Mouse (Mus musculus) forebrain, postnatal 0 days (tissue): ENCODE measurements at regions not wholly inside any gene's neighbourhood (a gene's known extent, or its start where the extent isn't known, plus 50 kb on each side); places are given as distances from the start of the nearest gene placed in this dataset.

Experiments
- ATAC-seq: fragments of 200-750 bp; cut with Nextera tagmentation; 2 replicates; pipeline ENCODE4 v1.8.0; 2017; ENCODE audit warnings: mild to moderate bottlenecking, moderate library complexity
- DNase-seq: peaks from one replicate; pipeline ENCODE4 v3.0.0-alpha.2; 2015
- H3K27ac ChIP-seq: fragments of 300-500 bp; sonication (generic); 2 replicates; pipeline ENCODE4 v1.5.1; 2014; ENCODE audit warnings: low read depth, mild to moderate bottlenecking, antibody characterized with exemption, low read length, moderate library complexity, mixed read lengths
- H3K27me3 ChIP-seq: fragments of 300-500 bp; sonication (generic); 2 replicates; pipeline ENCODE4 v1.6.1; 2014; ENCODE audit warnings: mild to moderate bottlenecking, low read length, mixed read lengths; ENCODE audit not compliant: insufficient read depth
- H3K36me3 ChIP-seq: fragments of 300-500 bp; sonication (generic); 2 replicates; pipeline ENCODE4 v1.6.1; 2014; ENCODE audit warnings: mild to moderate bottlenecking, moderate library complexity; ENCODE audit not compliant: insufficient read depth
- H3K4me1 ChIP-seq: fragments of 300-500 bp; sonication (generic); 2 replicates; pipeline ENCODE4 v1.6.1; 2014; ENCODE audit warnings: antibody characterized with exemption; ENCODE audit not compliant: insufficient read depth
- H3K4me2 ChIP-seq: fragments of 300-500 bp; sonication (generic); 2 replicates; pipeline ENCODE4 v1.6.1; 2014; ENCODE audit warnings: low read depth, mild to moderate bottlenecking, moderate library complexity
- H3K4me3 ChIP-seq: fragments of 300-500 bp; sonication (generic); 2 replicates; pipeline ENCODE4 v1.5.1; 2014; ENCODE audit warnings: low read depth, low read length, mixed read lengths
- H3K9ac ChIP-seq: fragments of 300-500 bp; sonication (generic); 2 replicates; pipeline ENCODE4 v1.6.1; 2014; ENCODE audit warnings: mild to moderate bottlenecking
- H3K9me3 ChIP-seq: fragments of 300-500 bp; sonication (generic); 2 replicates; pipeline ENCODE4 v1.6.1; 2016; ENCODE audit warnings: low read length
- CTCF ChIP-seq: sonication (generic); IDR thresholded peaks from 2 replicates; pipeline ENCODE4 v1.5.1; 2016; ENCODE audit warnings: antibody characterized with exemption, control low read depth, low read depth
- WGBS: fragments of 180-500 bp; shearing (Covaris S2); extraction: QIAGEN DNeasy Blood & Tissue Kit; methylation state at CpG from one replicate; pipeline ENCODE4 v1.1.7; 2014; 5-methylcytosine and 5-hydroxymethylcytosine counted together

DNA sequence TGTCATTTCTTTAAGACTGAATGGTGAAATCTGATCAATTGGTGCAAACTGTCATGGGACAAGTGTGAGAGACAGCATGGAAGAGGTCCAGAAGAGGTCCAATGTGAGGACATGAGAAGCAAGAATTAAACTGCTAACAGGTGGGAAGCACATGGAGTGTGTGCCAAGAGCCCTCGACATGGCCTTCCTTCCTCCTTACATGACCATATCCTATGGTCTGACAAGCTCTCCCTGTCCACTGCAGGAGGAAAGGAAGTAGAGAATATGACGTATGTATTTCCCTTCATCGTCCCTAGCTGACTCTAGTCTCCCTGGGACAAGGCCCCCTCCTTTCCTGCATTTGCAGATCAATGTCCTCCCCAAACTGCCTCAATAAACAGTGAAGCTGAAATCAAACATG lies 152.1 kb downstream of the Dad1 start:
- Histone ChIP-seq H3K9ac (no peak overlapping the region), H3K36me3 (no peaks in the 10 kb centered on the region), H3K27ac (no peak overlapping the region), H3K4me3 (no peak overlapping the region), H3K4me1 (no peaks in the 10 kb centered on the region), H3K9me3 (no peaks in the 10 kb centered on the region), H3K4me2 (no peak overlapping the region), H3K27me3 (no peaks in the 10 kb centered on the region)
- TF ChIP-seq CTCF = no peak
- WGBS = 73% methylated on average over 3 of the region's 3 CpGs
- no peak for ATAC-seq
- no peak for DNase-seq

GRCm38 (mm10) chr14:54099360-54099759 lies 154.5 kb downstream of the Dad1 start:
- 84% methylated on average over 6 of the region's 6 CpGs for WGBS

DNA sequence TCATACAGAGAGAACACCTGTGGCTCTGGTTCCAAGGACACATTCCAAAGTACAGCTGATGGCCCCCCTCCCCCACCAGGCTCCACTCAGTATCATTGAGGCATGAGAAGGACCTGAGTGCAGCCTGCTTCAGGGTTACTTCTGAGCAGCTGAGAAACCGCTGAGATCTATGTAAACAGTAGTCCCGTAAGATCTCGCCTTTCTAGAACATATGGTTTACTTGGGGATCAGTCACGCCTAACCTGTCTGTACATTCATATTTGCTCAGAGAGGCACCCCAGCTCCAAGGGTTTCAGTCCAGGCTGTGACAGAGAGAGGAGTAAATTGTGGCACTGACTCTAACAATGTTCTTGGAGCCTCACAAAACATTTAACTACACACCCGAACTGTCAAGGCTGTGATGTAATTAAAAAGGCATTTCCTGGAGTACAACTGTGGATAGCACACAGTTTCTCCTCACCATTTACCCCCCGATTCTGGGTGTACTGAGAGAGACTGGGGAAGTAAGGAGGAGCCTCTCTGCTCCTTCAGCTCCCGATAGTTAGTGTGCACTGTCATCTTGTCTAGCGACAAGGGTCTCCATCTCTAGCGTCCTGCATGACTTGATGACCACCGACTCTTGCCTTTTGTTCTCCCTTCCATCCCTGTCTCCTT lies 155.7 kb downstream of the Dad1 start:
- H3K9ac ChIP-seq = no peak overlapping the region
- TF ChIP-seq CTCF = no peak
- no peak for DNase-seq
- no peak overlapping the region for H3K27ac ChIP-seq
- ATAC-seq = no peak
- no peak overlapping the region for H3K4me2 ChIP-seq
- no peaks in the 10 kb centered on the region for H3K36me3 ChIP-seq
- H3K27me3 ChIP-seq = no peaks in the 10 kb centered on the region
- H3K9me3 ChIP-seq = no peaks in the 10 kb centered on the region
- H3K4me1 ChIP-seq = no peaks in the 10 kb centered on the region
- WGBS = 75% methylated on average over 10 of the region's 10 CpGs
- no peak overlapping the region for H3K4me3 ChIP-seq

More at GRCm38 (mm10) chr14:54099360-54099759, 154.5 kb downstream of the Dad1 start:
- no peak overlapping the region for H3K27ac ChIP-seq
- TF ChIP-seq CTCF = no peak
- H3K4me2 ChIP-seq = no peak overlapping the region
- H3K9ac ChIP-seq = no peak overlapping the region
- peak; percentile 55 for ATAC-seq
- DNase-seq = no peak
- no peaks in the 10 kb centered on the region for H3K27me3 ChIP-seq
- no peak overlapping the region for H3K4me3 ChIP-seq
- no peaks in the 10 kb centered on the region for H3K9me3 ChIP-seq
- H3K4me1 ChIP-seq = no peaks in the 10 kb centered on the region
- no peaks in the 10 kb centered on the region for H3K36me3 ChIP-seq

DNA sequence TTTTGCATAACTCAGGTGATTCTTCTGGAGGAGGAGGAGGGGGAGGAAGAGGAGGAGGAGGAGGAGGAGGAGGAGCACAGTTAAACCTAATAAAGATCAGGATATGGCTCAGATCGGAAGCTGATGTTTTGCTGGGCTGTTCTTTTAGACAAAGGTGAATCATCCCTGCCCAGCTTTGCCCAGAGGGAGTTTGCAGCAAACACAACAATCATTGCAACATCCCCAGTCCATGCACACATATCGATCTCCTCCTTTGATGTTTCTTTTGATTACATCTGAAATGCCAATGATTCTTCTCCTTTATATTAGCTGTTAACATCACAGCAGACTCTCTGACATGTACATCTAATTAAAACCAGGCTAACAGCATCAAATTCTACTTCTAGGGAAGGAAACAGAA lies 156.9 kb downstream of the Dad1 start:
- Histone ChIP-seq H3K27me3 (no peaks in the 10 kb centered on the region), H3K36me3 (no peaks in the 10 kb centered on the region), H3K9me3 (no peaks in the 10 kb centered on the region), H3K27ac (no peak overlapping the region), H3K9ac (no peak overlapping the region), H3K4me3 (no peak overlapping the region), H3K4me1 (no peaks in the 10 kb centered on the region), H3K4me2 (no peak overlapping the region)
- DNase-seq (no peak), ATAC-seq (no peak)
- 75% methylated on average over 2 of the region's 2 CpGs for WGBS
- no peak for TF ChIP-seq CTCF

- Histone ChIP-seq H3K27ac (no peak overlapping the region), H3K9me3 (no peaks in the 10 kb centered on the region), H3K27me3 (no peaks in the 10 kb centered on the region), H3K9ac (no peak overlapping the region), H3K4me1 (no peaks in the 10 kb centered on the region), H3K4me3 (no peak overlapping the region), H3K4me2 (no peak overlapping the region), H3K36me3 (no peaks in the 10 kb centered on the region)
- ATAC-seq = no peak
- DNase-seq = no peak
- TF ChIP-seq CTCF = no peak
- 87% methylated on average over 6 of the region's 6 CpGs for WGBS
Observed at GRCm38 (mm10) chr14:54092444-54092843, 161.5 kb downstream of the Dad1 start.

- WGBS = 58% methylated on average over 11 of the region's 11 CpGs
- Histone ChIP-seq H3K9me3 (no peaks in the 10 kb centered on the region), H3K4me2 (no peak overlapping the region), H3K27me3 (no peaks in the 10 kb centered on the region), H3K36me3 (no peaks in the 10 kb centered on the region), H3K4me1 (no peaks in the 10 kb centered on the region), H3K4me3 (no peak overlapping the region), H3K27ac (no peak overlapping the region), H3K9ac (no peak overlapping the region)
- ATAC-seq = no peak
- no peak for TF ChIP-seq CTCF
- DNase-seq = no peak
Observed at GRCm38 (mm10) chr14:54086660-54087059, 167.2 kb downstream of the Dad1 start.

DNA sequence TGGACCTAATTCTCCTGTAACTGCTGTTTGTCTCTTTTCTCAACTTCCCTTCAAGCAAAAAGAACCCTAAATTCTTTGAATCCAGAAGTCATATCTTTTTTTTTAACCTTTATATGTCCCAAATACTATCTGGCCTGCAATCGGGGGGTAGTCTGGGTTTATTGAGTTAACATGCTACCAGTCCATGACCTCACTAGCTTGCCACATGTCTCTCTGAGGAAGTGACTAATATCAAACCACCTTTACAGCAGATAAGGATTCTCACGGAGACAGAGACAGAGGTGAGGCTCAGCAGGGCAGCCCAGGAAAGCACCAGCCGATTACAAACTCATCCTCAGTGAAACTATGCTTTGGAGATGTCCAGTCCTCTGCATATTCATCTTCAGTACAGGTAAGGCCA lies 179.2 kb downstream of the Dad1 start:
- H3K27me3 ChIP-seq = no peaks in the 10 kb centered on the region
- no peak for TF ChIP-seq CTCF
- no peaks in the 10 kb centered on the region for H3K4me1 ChIP-seq
- ATAC-seq = no peak
- H3K36me3 ChIP-seq = no peaks in the 10 kb centered on the region
- H3K27ac ChIP-seq = no peak overlapping the region
- no peak overlapping the region for H3K4me2 ChIP-seq
- no peak overlapping the region for H3K4me3 ChIP-seq
- DNase-seq = no peak
- WGBS = 90% methylated on average over 3 of the region's 3 CpGs
- H3K9ac ChIP-seq = no peak overlapping the region
- no peaks in the 10 kb centered on the region for H3K9me3 ChIP-seq
